Mouse (Mus musculus) gastrocnemius, postnatal 4 days (tissue): ENCODE measurements around the gene Dph3. TPM values are rescaled to one million over a fixed set of nuclear protein-coding genes. Genes with fewer than 3 reads are reported as not detected.

Experiments used
- DNase-seq, 2 experiments: peaks; one replicate each; pipeline ENCODE4 v3.0.0; 2021 to 2022; ENCODE audit warnings: low spot score in 2 of 2, mixed read lengths in 2 of 2
- total RNA-seq, 2 experiments: library from RNA; stranded (reverse); gene quantifications; 2 replicates each; pipeline ENCODE4 v1.2.3; 2021

Dph3 gene
- total RNA-seq, 2 experiments from 2014 or later = 55.3 to 60.2 TPM

DNA sequence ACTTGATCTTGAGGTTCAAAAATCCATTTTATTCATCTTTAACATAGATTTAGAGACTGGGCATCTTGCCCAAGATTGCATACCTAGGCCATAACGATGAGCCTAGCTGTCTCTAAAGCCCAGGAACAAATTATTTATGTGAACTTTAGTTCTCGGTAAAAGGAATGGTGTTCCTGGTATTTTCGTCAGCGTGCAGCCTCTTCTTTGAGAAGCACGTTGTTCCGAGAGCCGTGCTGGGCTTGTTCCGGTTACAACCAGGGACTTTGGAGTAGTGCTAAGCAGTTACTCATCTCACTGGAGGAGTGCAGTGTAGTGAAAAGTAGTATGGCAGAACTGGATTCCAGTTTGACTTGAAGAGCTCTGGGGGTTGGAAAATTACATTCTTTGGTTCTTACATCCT, 697 bp upstream of the Dph3 start:
- no peak for DNase-seq

DNA sequence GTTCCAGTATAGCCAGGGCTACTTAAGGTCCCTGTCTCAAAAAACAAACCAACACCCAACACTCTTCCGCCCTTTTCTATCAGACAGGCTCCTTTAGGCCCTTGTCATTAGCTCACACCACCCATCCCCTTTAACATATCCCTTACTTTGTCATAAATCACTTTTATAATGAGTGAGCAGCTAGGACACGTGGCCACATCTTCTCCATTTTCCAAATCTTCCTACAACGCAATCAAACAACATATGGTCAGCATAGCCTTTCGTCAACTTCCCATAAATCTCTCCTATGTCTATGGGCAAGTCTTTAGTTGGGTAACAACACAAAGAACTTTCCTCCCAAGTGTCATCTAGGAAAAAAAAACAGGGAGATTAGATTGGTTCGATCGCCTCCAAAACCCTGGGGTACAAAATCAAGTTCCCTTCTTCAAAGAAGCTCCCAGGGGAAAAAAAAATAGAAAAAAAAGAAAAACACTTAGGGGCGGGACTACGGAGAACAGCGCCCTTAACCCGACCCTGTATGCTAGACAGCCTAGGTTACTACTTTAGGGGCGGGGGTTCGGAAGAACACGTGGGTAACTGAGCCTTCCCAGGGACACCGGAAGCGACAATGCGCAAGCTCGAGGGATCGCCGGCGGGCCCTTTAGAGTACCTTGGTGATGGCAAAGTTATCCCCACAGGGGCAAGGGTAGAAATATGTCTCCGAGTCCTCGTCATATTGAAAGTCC, 606 bp downstream of the Dph3 start, which contains the start of gene Oxnad1:
Oxnad1 (plus strand) TSS at position 614 of the 725 bp plus-strand sequence.
- no peak for DNase-seq

DNA sequence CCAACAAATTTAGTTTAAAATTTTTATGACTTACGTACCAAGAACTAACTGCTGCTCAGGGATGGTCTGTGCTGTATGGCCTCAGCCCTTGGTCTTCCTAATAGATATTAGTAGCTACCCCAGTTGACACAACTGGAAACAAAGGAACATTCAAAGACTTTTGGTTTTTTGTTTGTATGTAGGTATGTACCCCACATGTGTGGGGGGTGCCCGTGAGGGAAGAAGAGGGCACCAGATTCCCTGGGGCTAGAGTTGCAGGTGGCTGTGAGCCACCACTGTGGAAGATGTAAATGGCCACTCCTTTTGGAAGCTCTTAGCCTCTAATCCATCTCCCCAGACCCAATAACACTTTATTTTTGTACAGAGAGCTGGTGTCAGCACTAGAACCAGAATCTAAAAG, 2.1 kb downstream of the Dph3 start:
- DNase-seq = no peak

DNA sequence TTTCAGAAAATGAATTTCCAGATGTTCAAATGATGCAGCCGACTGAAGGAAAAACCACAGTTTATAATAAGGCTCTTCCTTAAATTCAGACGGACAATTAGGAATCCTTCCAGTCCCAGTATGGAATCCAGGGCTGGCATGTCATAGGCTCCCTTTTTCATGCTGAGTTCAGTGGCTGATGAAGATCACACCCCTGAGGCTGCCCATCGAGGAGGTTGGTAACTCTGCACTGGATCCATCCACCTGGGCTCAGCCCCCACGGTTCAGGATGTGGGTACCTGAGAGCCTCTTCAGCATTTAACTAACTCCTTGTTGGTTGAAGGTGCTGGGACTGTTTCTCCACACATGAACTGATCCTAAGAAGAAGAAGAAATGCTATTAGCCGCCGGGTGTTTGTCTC, 2.6 kb downstream of the Dph3 start:
- no peak for DNase-seq

DNA sequence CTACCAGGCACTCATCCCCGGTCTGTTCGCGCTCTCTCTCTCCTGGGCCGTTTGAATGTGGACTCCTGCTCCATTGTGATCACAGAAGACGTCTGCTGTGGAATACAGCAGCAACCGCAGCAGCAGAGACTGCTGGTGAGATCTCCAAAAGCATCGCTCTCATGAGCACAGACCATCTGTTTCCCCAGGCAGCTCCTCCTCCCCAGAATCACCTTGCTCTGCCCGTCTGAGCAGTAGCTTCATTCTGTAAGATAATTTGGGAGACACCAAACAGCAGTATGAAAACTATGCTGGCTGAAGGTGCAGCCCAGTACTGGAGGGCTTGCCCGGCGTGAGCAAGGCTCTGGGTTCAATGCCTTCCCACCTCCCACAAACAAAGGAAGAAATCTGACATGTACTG, 4.5 kb downstream of the Dph3 start:
- DNase-seq = no peak

DNA sequence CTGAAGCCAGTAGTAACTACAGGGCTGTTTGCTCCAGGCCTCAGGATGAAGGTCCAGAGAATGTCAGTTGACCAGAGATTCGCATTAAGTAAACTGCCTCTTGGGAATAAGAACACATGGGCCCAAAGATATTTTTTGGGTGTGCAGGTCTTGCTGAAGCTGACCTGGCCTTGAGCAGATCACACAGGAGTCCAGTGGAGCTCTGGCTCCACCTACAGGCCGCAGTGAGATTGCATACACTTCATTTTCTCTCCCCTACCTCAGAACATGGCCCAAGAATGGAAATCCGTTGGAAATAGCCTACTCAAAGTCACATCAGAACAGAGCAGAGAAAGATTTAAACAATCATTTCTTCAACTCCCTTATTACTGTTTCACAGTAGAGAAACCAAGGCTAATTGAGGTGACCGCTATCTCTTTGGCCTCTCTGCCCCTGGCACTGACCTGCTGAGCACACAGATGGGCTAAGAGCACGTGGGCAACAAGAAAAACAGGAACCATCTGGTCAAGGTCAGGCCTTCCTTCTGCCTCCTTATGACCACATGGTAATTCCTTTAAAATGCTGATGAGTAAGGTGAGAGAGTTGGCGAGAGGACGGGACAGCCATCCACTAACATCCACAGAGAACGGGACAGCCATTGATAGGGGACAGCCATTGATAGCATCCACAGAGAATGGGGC, 8.5 kb downstream of the Dph3 start:
- peak in 1 of 2 experiments; percentile 60 for DNase-seq

DNA sequence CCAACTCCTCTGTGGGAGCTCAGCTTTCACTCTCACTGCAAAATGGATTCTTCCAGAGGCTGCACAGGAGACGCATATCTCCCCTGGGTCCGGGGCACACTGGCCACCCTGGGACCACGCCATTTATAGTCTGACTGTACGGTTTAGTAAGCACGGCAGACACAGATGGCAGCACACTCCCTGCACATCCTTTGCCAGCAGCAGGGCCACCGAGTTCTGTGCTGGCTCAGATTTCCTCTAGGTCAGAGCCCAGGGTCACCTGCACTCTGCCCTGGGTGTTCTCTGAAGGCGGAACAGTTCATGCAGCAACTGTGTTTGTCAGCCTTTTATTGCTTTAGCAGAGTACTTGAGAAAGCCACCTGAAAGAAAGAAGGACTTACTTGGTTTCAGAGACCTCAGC, 11.6 kb downstream of the Dph3 start:
- DNase-seq = no peak

DNA sequence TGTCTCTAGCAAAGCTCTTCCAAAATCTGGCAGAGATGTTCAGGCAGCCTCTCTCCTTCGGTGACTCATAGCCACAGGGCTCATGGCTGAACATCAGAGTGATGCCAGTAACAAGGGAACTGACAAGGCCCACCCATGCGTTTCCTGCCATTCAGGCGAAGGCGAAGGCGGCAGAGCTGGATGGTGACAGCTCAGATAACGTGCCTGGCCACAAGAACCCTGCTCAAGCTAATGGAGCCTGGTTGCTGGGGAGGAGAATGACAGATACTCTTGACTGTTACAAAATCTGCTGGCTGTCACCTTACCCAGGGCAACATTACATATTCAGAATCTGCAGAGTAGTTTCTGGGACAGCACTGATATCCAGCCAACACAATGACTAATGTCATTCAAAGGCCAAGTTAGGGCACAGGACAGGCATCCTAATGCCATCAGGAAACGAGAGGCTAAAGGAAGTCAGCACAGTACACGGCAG, 12.3 kb downstream of the Dph3 start:
- no peak for DNase-seq

DNA sequence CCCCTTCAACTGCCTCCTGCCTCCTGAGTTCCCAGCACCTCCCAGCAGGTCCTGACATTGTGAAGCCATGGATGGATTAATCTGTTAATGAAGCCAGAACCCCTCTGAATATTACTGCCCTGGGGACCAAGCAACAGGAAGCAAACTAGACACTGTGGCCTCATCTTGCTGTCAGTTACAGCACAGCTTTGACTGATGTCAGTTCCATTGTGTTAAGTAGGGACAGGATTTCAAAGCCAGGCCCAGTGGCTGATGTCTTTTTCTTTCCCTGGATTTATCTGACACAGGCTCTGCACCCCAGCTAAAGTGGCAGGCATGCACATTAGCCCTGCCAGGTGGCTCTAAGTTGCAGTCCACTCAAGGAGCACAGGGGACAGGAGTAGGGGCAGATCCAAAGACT, 12.7 kb downstream of the Dph3 start:
- no peak for DNase-seq

DNA sequence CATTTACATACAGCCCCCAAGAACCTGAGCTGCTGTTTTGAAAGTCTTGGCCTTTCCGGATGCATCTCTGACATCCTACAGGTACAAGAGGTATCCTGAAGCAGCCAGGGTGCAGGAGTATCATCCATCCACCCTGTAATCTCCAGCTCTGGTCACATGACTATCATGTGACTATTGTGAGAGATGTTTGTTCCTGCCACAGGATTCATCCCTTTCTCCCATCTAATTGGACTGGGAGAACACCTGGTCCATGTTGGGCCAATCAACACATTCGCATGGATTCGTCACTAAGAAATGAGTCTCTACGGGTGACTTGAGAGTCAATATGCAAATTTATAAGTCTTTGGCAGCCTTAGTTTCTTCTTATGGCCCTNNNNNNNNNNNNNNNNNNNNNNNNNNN, 24.1 kb downstream of the Dph3 start:
- no peak for DNase-seq

DNA sequence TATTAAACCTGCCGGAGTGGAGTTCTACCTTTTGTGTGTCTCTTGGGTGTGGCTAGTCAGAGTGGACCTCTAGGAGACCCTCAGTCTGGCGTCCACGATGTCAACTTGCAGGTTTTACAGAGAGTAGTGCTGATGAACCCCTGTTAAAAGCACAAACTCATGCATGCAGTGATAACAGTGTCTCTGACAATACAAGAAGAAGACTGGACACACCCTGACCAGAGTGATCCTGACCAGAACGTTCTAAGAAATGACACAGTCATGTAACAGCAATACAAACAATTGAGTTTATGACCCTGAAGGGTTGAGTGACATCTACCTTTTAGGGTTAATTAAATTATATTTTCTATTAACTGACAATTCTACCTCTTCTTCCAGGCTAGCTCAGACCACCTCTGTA, 27.9 kb downstream of the Dph3 start:
- DNase-seq = no peak

DNA sequence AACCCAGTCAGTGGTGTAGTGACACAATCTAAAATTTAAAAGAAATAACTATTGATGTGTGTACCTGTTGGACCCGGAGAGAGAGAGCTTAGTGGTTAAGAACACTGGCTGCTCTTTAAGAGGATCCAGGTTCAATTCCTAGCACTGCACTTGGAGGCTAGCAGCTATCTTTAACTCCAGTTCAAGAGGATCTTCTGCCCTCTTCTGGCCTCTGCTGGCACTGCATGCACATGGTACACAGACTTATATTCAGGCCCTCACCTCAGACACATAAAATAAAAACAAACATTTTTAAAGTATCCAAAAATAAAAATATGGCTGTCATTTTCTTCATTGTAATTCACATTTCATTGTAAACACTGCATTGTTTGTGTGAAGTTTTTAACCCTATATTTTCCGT, 28.9 kb downstream of the Dph3 start:
- DNase-seq = no peak

DNA sequence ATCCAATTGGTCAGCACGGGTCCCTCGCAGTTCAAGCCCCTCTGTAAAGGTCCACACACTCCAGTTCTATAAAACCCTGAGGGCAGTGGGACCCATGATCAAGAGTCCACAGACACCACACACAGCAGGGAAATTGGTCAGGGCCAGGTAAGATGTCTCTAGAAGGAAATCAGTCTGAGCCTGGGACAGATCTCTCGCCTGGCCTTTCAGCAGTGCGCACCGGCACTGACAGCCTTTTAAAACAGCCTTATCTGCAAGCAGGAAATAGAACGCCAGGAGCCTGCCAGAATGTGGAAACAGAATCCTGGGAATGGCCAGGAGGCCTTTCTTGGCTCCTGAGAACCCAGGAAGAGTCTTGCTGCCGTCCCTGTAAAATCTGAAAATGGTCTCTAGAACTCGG, 29.7 kb downstream of the Dph3 start:
- DNase-seq = no peak

DNA sequence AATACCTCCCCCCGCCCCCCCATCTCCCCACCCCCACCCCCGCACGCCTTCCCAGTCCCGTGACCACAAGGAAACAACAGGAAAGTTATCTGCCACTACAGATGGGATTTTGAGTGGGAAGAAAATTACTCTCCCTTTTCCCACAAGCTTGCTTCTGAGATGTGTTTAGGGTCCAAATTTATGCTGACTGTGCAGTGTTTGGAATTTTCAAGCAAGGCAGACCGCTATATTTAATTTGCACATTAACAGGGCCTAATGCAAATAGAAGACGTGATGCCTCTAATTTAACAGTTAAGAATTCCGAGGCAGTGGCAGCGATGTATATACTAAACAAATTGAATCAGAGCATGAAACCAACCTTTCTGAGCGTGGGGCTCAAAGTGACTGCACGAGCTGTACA, 30.7 kb downstream of the Dph3 start:
- no peak for DNase-seq

DNA sequence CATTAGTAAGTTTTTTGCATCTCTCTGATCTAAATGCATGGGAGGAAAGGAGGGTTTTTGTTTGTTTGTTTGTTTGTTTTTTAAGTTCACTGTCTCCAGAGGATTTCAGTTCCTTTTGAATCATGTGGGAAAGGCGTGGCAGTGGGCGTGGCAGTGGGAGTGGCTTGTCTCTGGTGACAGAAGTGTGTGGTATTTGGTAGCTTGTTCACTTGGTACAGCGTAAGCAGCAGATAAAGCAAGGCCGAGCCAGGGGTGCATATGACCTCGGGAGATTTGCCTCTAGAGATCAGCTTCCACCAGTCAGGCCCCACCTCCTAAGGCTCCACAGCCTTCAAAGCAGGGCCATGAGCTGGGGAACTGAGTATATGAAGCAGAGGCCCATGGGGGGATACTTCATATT, 31.6 kb downstream of the Dph3 start:
- no peak for DNase-seq

DNA sequence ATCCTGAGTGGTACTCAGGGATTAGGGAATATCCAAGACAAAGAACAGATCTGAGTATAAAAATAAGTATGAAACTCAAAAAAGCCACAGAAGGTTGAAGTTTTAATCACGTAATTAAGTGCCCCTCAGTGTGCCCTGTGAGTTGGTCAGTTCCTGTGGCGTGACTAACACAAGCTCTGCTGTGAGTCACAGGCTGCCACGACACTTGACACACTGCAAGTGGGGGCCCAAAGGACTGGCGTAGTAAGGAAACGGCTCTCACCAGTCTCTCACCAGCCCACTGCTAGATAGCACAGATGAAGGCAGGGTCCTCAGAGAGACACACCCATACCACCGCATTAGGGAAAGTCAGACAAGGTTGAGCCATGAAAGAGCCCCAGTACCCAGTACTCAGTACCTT, 35.4 kb downstream of the Dph3 start:
- DNase-seq = no peak

DNA sequence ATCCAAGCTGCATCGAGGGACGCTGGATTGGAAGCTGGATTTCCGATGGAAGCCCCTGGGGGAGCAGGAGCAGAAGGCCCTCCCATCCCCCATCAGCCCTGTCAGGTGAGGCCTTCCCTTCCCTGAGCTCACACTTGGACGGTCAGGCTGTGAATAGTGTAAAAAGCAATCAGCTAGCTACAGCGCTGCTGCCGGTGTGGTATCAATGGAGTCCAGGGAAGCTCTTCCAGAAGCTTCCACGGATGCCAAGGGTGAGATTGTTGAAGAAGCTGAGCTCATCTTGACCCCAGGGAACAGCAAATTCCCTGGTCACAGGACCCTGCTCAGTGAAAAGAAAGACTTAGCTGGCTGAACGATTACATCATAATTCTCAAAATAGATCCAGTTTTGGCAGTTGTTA, 39.2 kb downstream of the Dph3 start:
- DNase-seq = peak in 1 of 2 experiments; percentile 23

DNA sequence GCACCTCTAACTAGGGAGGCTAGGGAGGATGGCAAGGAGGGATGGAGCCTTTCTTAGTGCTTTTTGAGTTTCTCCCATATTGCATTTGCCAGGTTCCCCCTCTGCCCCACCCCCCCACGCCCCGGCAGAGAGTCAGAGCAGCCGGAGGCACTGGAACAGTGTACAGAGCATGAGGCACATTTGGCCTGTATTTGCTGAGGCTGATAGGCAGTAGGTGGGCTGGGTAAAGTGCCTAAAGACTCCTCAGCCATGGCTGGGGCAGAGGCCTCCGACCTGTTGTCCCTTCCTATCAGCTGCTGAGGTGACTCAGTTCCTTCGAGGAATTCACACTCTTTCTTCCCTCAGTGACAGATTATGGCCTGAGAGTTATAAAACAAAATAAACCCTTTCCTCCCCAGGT, 43.4 kb downstream of the Dph3 start:
- no peak for DNase-seq

DNA sequence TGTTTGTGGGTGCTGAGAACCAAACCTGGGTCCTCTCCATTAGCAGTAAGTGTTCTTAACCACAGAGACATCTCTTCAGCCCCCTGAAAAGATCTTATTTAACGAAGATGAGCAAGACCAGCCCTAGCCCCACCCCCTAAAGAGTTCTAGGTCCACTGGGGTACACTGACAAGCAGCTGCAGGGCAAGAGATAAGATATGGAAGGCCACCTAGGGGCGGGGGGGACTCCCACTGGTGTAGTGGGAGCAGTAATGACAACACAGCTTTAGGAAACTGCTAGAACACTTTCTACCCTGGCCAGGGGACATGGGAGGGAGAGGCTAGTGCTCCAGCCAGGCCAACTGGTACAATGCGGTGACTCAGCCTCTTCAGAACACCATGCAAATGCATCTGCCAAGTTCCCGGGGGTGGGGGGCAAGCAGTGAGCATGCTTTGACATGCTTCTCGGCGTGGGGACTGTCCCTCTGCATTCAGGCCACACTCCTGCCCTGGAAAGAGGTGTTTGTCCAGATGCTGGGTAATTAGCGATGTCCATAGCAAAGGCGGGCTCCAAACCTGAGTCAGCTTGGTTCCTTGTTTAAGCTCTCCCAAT, 47.8 kb downstream of the Dph3 start:
- DNase-seq = no peak

DNA sequence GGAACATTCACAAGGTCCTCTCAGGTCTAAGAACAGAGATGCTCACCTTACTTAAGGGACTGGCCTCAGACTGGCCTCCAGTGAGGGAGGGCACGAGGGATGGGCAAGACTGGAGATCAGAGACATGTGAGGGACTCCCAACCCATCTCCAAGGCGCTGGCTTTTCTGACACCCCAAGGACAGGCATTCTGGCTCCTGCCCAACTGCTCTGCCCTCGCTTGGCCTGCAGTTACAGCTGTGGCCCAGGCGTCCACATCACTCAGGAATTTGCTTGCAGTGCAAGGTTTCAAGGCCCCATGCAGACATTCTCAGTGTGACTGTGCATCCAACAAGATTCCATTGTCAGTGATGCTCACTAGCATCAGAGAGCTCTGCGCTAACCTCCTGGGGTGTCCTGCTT, 49.0 kb downstream of the Dph3 start:
- DNase-seq = no peak

DNA sequence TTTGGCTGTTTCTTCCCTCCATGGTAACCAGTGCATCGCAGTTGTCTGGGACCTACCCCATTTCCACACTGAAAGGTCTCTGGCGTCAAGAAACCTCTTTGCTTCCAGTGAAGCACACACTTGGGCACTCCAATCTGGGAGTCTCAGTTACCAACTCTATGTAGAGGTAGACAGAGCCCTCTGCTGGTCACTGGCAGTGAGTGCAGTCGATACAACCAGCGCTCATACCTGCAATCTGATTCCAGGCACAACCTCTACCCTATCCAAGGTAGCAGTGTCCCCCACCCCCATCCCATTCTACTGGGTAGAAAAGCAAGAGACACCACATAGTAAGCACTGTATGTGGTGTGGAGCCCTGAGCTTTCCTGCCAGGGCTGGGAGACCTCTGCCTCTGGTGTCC, 53.0 kb downstream of the Dph3 start:
- DNase-seq = peak in 1 of 2 experiments; percentile 54
